8 mouse cellular contexts compared by ENCODE assay signal in genomic region chr9:99357561-99357920, GRCm38 (mm10). TPM values are rescaled to one million over a fixed set of nuclear protein-coding genes. Genes with fewer than 3 reads are reported as not detected.
DNase-seq lines count a peak whose midpoint lies in the region; ATAC-seq and TF ChIP-seq lines count a peak whose summit lies in the region.

No protein-coding gene starts in this region.

- WGBS in kidney, postnatal 0 days: 4% methylated on average over 19 of the region's 19 CpGs
- 4% methylated on average over 19 of the region's 19 CpGs for WGBS in embryonic facial prominence, embryonic 13.5 days
- 3% methylated on average over 19 of the region's 19 CpGs for WGBS in intestine, embryonic 15.5 days
- WGBS in neural tube, embryonic 13.5 days: 5% methylated on average over 19 of the region's 19 CpGs

- peak overlapping the region; percentile 37 for H3K4me3 ChIP-seq in kidney, postnatal 0 days (replicated peaks; ENCODE audit: low read depth, low read length)
- H3K4me3 ChIP-seq in embryonic facial prominence, embryonic 13.5 days: peak overlapping the region; percentile 52
- H3K4me3 ChIP-seq in intestine, embryonic 15.5 days (replicated peaks): peak overlapping the region; percentile 46
- peak overlapping the region; percentile 45 for H3K4me3 ChIP-seq in neural tube, embryonic 13.5 days

- no peak overlapping the region for H3K27ac ChIP-seq in kidney, postnatal 0 days
- H3K27ac ChIP-seq in embryonic facial prominence, embryonic 13.5 days: no peak overlapping the region
- no peak overlapping the region for H3K27ac ChIP-seq in intestine, embryonic 15.5 days
- H3K27ac ChIP-seq in neural tube, embryonic 13.5 days (replicated peaks): no peak overlapping the region

- H3K36me3 ChIP-seq in kidney, postnatal 0 days (ENCODE audit: insufficient read depth, low read length): no peaks in the 10 kb centered on the region
- H3K36me3 ChIP-seq in embryonic facial prominence, embryonic 13.5 days: no peaks in the 10 kb centered on the region
- no peaks in the 10 kb centered on the region for H3K36me3 ChIP-seq in intestine, embryonic 15.5 days
- no peaks in the 10 kb centered on the region for H3K36me3 ChIP-seq in neural tube, embryonic 13.5 days

- peaks cover 22% of the 10 kb centered on the region for H3K27me3 ChIP-seq in kidney, postnatal 0 days (ENCODE audit: insufficient read depth, low read length)
- H3K27me3 ChIP-seq in embryonic facial prominence, embryonic 13.5 days: peaks cover 59% of the 10 kb centered on the region
- peaks cover 38% of the 10 kb centered on the region for H3K27me3 ChIP-seq in intestine, embryonic 15.5 days (replicated peaks)
- H3K27me3 ChIP-seq in neural tube, embryonic 13.5 days: peaks cover 69% of the 10 kb centered on the region

- H3K9me3 ChIP-seq in kidney, postnatal 0 days (replicated peaks; ENCODE audit: low read length): no peaks in the 10 kb centered on the region
- H3K9me3 ChIP-seq in embryonic facial prominence, embryonic 13.5 days: no peaks in the 10 kb centered on the region
- H3K9me3 ChIP-seq in intestine, embryonic 15.5 days: no peaks in the 10 kb centered on the region
- no peaks in the 10 kb centered on the region for H3K9me3 ChIP-seq in neural tube, embryonic 13.5 days

- peak; percentile 6 for DNase-seq in kidney, postnatal 0 days (ENCODE audit: low spot score)
- DNase-seq in kidney, postnatal 36 days: no peak
- no peak for DNase-seq in spleen, postnatal 4 days (ENCODE audit: low spot score in 2 of 2)
- DNase-seq in layer of hippocampus, adult 11-12 months (ENCODE audit: low spot score): no peak
- no peak for DNase-seq in frontal cortex, postnatal 36 days (ENCODE audit: low spot score in 2 of 2)

- no peak for TF ChIP-seq CTCF in kidney, postnatal 0 days (IDR thresholded peaks at IDR 0.05; ENCODE audit: low read depth)

- 0 out of 2 replicates have a peak, but pooled peaks have one; percentile 19 for ATAC-seq in kidney, postnatal 0 days (replicated peaks; ENCODE audit: low FRiP score, low read depth)
- no peak for ATAC-seq in embryonic facial prominence, embryonic 13.5 days (ENCODE audit: insufficient number of reproducible peaks, insufficient read depth, low FRiP score, low TSS enrichment, low read depth)
- ATAC-seq in intestine, embryonic 15.5 days: peak; percentile 44
- ATAC-seq in neural tube, embryonic 13.5 days (ENCODE audit: low read depth): peak; percentile 46

- H3K4me1 ChIP-seq in kidney, postnatal 0 days (replicated peaks; ENCODE audit: insufficient read depth, low read length): 0 out of 2 replicates have a peak, but pooled peaks cover 8% of the 10 kb centered on the region
- H3K4me1 ChIP-seq in embryonic facial prominence, embryonic 13.5 days: peaks cover 18% of the 10 kb centered on the region
- H3K4me1 ChIP-seq in intestine, embryonic 15.5 days (replicated peaks): peaks cover 11% of the 10 kb centered on the region; the same call in 1 of the 2 replicates
- H3K4me1 ChIP-seq in neural tube, embryonic 13.5 days (replicated peaks): peaks cover 17% of the 10 kb centered on the region

- peak overlapping the region; percentile 74 for H3K4me2 ChIP-seq in kidney, postnatal 0 days (ENCODE audit: low read length)
- H3K4me2 ChIP-seq in embryonic facial prominence, embryonic 13.5 days: peak overlapping the region; percentile 98
- peak overlapping the region; percentile 99 for H3K4me2 ChIP-seq in intestine, embryonic 15.5 days (replicated peaks)
- H3K4me2 ChIP-seq in neural tube, embryonic 13.5 days: peak overlapping the region; percentile 93

- no peak overlapping the region for H3K9ac ChIP-seq in kidney, postnatal 0 days (ENCODE audit: low read depth, low read length)
- peak overlapping the region; percentile 66 for H3K9ac ChIP-seq in embryonic facial prominence, embryonic 13.5 days
- peak overlapping the region; percentile 44; the same call in 1 of the 2 replicates for H3K9ac ChIP-seq in intestine, embryonic 15.5 days
- H3K9ac ChIP-seq in neural tube, embryonic 13.5 days: peak overlapping the region; percentile 61; the same call in 1 of the 2 replicates

RNA-seq across cellular contexts. Expression of gene Esyt3, which starts 0.8 kb away (rescaled TPM):
- 0.41 and 0.42 TPM in 2 replicates for polyA plus RNA-seq in kidney, postnatal 0 days (2015; fragmentation: Nextera tagmentation; extraction: Ambion mirVana)
- 0.55 and 0.59 TPM in 2 replicates for polyA plus RNA-seq in embryonic facial prominence, embryonic 13.5 days (2015; fragmentation: Nextera tagmentation; extraction: Ambion mirVana)
- 0.40 and 0.53 TPM in 2 replicates for polyA plus RNA-seq in intestine, embryonic 15.5 days (2015; fragmentation: Nextera tagmentation; extraction: Ambion mirVana)
- 0.43 and 0.48 TPM in 2 replicates for polyA plus RNA-seq in neural tube, embryonic 13.5 days (2015; fragmentation: Nextera tagmentation; extraction: Ambion mirVana)
